Mouse (Mus musculus) heart, embryonic 16.5 days (tissue): Measurements from ENCODE around the gene Cables2. TPM values are rescaled to one million over a fixed set of nuclear protein-coding genes. Genes with fewer than 3 reads are reported as not detected.

Experiments used
- ATAC-seq: fragments of 200-750 bp; cut with Nextera tagmentation; replicated peaks from 2 replicates; pipeline ENCODE4 v1.8.0; 2017; ENCODE audit warnings: moderate number of reproducible peaks; ENCODE audit not compliant: insufficient read depth, low FRiP score; ENCODE audit errors: extremely low read depth
- H3K27ac ChIP-seq: fragments of 300-500 bp; sonication (generic); 2 replicates; pipeline ENCODE4 v1.5.1; 2014; ENCODE audit warnings: mild to moderate bottlenecking, low read length, control low read depth, moderate library complexity
- H3K27me3 ChIP-seq: fragments of 300-500 bp; sonication (generic); 2 replicates; pipeline ENCODE4 v1.6.1; 2014; ENCODE audit warnings: low read length, mixed read lengths; ENCODE audit not compliant: control insufficient read depth, insufficient read depth
- H3K36me3 ChIP-seq: fragments of 300-500 bp; sonication (generic); 2 replicates; pipeline ENCODE4 v1.6.1; 2014; ENCODE audit not compliant: control insufficient read depth, insufficient read depth
- H3K4me1 ChIP-seq: fragments of 300-500 bp; sonication (generic); 2 replicates; pipeline ENCODE4 v1.6.1; 2014; ENCODE audit warnings: low read length, mixed read lengths; ENCODE audit not compliant: control insufficient read depth, insufficient read depth
- H3K4me2 ChIP-seq: fragments of 300-500 bp; sonication (generic); 2 replicates; pipeline ENCODE4 v1.6.1; 2014; ENCODE audit warnings: low read depth, mild to moderate bottlenecking, control low read depth, low read length
- H3K4me3 ChIP-seq: fragments of 300-500 bp; sonication (generic); 2 replicates; pipeline ENCODE4 v1.5.1; 2014; ENCODE audit warnings: mild to moderate bottlenecking, control low read depth, low read length
- H3K9ac ChIP-seq: fragments of 300-500 bp; sonication (generic); 2 replicates; pipeline ENCODE4 v1.6.1; 2014; ENCODE audit warnings: low read length, control low read depth
- H3K9me3 ChIP-seq: fragments of 300-500 bp; sonication (generic); replicated peaks from 2 replicates; pipeline ENCODE4 v1.6.1; 2016; ENCODE audit warnings: low read length; ENCODE audit not compliant: control insufficient read depth
- WGBS: fragments of 180-500 bp; shearing (Covaris S2); extraction: QIAGEN DNeasy Blood & Tissue Kit; methylation state at CpG from one replicate; pipeline ENCODE4 v1.1.7; 2014; 5-methylcytosine and 5-hydroxymethylcytosine counted together
- microRNA-seq: library from miRNA; unstranded; fragments of <30 nt; microRNA quantifications from one replicate; pipeline ENCODE4, GENCODE M21; 2017
- polyA plus RNA-seq: library from polyadenylated mRNA; unstranded; fragments of >200 nt; fragmentation: Nextera tagmentation; extraction: Ambion mirVana; gene quantifications from 2 replicates; pipeline ENCODE4 v1.2.1, GENCODE M21; 2015

The Cables2 gene
- polyA plus RNA-seq, 1 experiment from 2014 or later = 6.1 TPM

GRCm38 (mm10) chr2:180208976-180209375, 64.3 kb downstream of the Cables2 start:
- Histone ChIP-seq H3K4me2 (no peak overlapping the region), H3K27me3 (no peaks in the 10 kb centered on the region), H3K4me3 (no peak overlapping the region), H3K4me1 (peaks cover 5% of the 10 kb centered on the region), H3K9ac (no peak overlapping the region), H3K27ac (no peak overlapping the region), H3K36me3 (peaks cover 6% of the 10 kb centered on the region; the same call in 1 of the 2 replicates), H3K9me3 (peaks cover 5% of the 10 kb centered on the region)
- no peak for ATAC-seq
- 76% methylated on average over 1 of the region's 1 CpGs for WGBS

Small RNA genes within 50 kb of the gene (microRNA-seq; reads per million reads assigned to microRNA genes)
- 0.98 reads per million for gene Mir3091

Other genes starting within 250 kb of the Cables2 start
- gene Lsm14b, start 248.5 kb downstream of the Cables2 start, polyA plus RNA-seq = 4.5 and 6.7 TPM in 2 replicates
- gene Psma7, start 231.1 kb downstream of the Cables2 start, polyA plus RNA-seq = 389 and 421 TPM in 2 replicates
- 3.2 and 3.5 TPM in 2 replicates for gene Ss18l1, start 231.0 kb downstream of the Cables2 start, polyA plus RNA-seq
- gene Mtg2, start 202.9 kb downstream of the Cables2 start, polyA plus RNA-seq = 30.2 and 30.8 TPM in 2 replicates
- 0.20 TPM in 1 of 2 replicates, not detected in the other for gene Hrh3, start 169.0 kb downstream of the Cables2 start, polyA plus RNA-seq
- gene Osbpl2, start 154.2 kb downstream of the Cables2 start, polyA plus RNA-seq = 35.0 TPM in 2 replicates
- 133 and 148 TPM in 2 replicates for gene Adrm1, start 102.0 kb downstream of the Cables2 start, polyA plus RNA-seq
- gene Lama5, start 47.6 kb downstream of the Cables2 start, polyA plus RNA-seq = 17.7 and 32.1 TPM in 2 replicates
- gene Rps21, start 16.1 kb downstream of the Cables2 start, polyA plus RNA-seq = 208 and 247 TPM in 2 replicates
- 0.05 and 0.22 TPM in 2 replicates for gene Rbbp8nl, start 16.4 kb upstream of the Cables2 start, polyA plus RNA-seq
- gene Gata5, start 61.2 kb upstream of the Cables2 start, polyA plus RNA-seq = 3.9 and 5.7 TPM in 2 replicates
- 0.84 and 2.1 TPM in 2 replicates for gene Slco4a1, start 182.7 kb upstream of the Cables2 start, polyA plus RNA-seq
- gene Ntsr1, start 226.5 kb upstream of the Cables2 start, polyA plus RNA-seq = 1.9 and 2.0 TPM in 2 replicates